Mouse (Mus musculus): ENCODE results near the gene Naif1.
A peak's percentile ranks its signal among the peaks of the same experiment; 100 is the strongest.

Gene Naif1

GRCm38 (mm10) chr2:32427720-32428119, 22.5 kb upstream of the Naif1 start:
- no peak for DNase-seq

GRCm38 (mm10) chr2:32428262-32428722, 22.0 kb upstream of the Naif1 start:
- DNase-seq: no peak

GRCm38 (mm10) chr2:32429215-32429891, 20.9 kb upstream of the Naif1 start:
- DNase-seq: no peak

- DNase-seq: peak; percentile 77 to 83
These were observed 19.3 kb upstream of the Naif1 start for GRCm38 (mm10) chr2:32430701-32431676.

GRCm38 (mm10) chr2:32436686-32437372, 13.4 kb upstream of the Naif1 start:
- DNase-seq: peak in 1 of 2 experiments; percentile 68

- no peak for DNase-seq
These were observed 12.6 kb upstream of the Naif1 start for GRCm38 (mm10) chr2:32437612-32438166.

GRCm38 (mm10) chr2:32438733-32439132, 11.5 kb upstream of the Naif1 start:
- DNase-seq: peak in 1 of 2 experiments; percentile 57

GRCm38 (mm10) chr2:32439177-32439576, 11.1 kb upstream of the Naif1 start:
- no peak for DNase-seq

- DNase-seq: no peak
These were observed 10.1 kb upstream of the Naif1 start for GRCm38 (mm10) chr2:32440164-32440563.

- no peak for DNase-seq
These were observed 9.6 kb upstream of the Naif1 start for GRCm38 (mm10) chr2:32440632-32441031.

GRCm38 (mm10) chr2:32441550-32441949, 8.7 kb upstream of the Naif1 start:
- no peak for DNase-seq

GRCm38 (mm10) chr2:32445535-32445934, 4.7 kb upstream of the Naif1 start:
- no peak for DNase-seq

- peak; percentile 54 to 56 for DNase-seq
These were observed 2.9 kb upstream of the Naif1 start for GRCm38 (mm10) chr2:32447264-32447936.

GRCm38 (mm10) chr2:32448480-32448879, 1.8 kb upstream of the Naif1 start:
- no peak for DNase-seq

- DNase-seq: peak; percentile 98 to 100
These were observed 906 bp downstream of the Naif1 start, which contains the start of gene Slc25a25 for GRCm38 (mm10) chr2:32450881-32451844. Slc25a25 (minus strand) TSS chr2:32451445.

- DNase-seq: peak; percentile 98 to 99
These were observed 1.7 kb downstream of the Naif1 start for GRCm38 (mm10) chr2:32451870-32452372.

- peak in 1 of 2 experiments; percentile 24 for DNase-seq
These were observed 2.2 kb downstream of the Naif1 start for GRCm38 (mm10) chr2:32452441-32452971.

GRCm38 (mm10) chr2:32453641-32454303, 3.5 kb downstream of the Naif1 start:
- no peak for DNase-seq

- DNase-seq: no peak
These were observed 4.4 kb downstream of the Naif1 start for GRCm38 (mm10) chr2:32454633-32455032.

GRCm38 (mm10) chr2:32455101-32455500, 4.8 kb downstream of the Naif1 start:
- no peak for DNase-seq
